21 mouse cellular contexts compared by ENCODE assay signal in genomic region chr14:121177907-121178306, GRCm38 (mm10).
DNase-seq lines count a peak whose midpoint lies in the region; ATAC-seq and TF ChIP-seq lines count a peak whose summit lies in the region.
"Had no signal": no experiment of that assay in that cellular context is flagged by ENCODE, and none has a peak within 500 bp of the region (broad histone marks: within the 10 kb centered on the region; RNA-seq: fewer than 3 reads in every experiment).

No protein-coding gene starts in this region.

- H3K9me3 ChIP-seq in kidney, embryonic 14.5 days (ENCODE audit: control insufficient read depth, low read length) = no peaks in the 10 kb centered on the region
- no peaks in the 10 kb centered on the region for H3K9me3 ChIP-seq in lung, postnatal 0 days (ENCODE audit: low read length)
- H3K9me3 ChIP-seq: embryonic facial prominence, embryonic 12.5 days; forebrain, embryonic 13.5 days; limb, embryonic 15.5 days had no signal

- no peak for ATAC-seq in kidney, embryonic 14.5 days (ENCODE audit: low FRiP score, low TSS enrichment)
- peak; percentile 35; the same call in 1 of the 2 replicates for ATAC-seq in lung, postnatal 0 days
- no peak for ATAC-seq in megakaryocyte-erythroid progenitor cell, adult 5-6 weeks (replicated peaks; ENCODE audit: low FRiP score, low TSS enrichment, poor library complexity, severe bottlenecking)
- ATAC-seq: forebrain, embryonic 13.5 days; midbrain, embryonic 16.5 days had no signal

- no peak overlapping the region for H3K9ac ChIP-seq in kidney, embryonic 14.5 days (ENCODE audit: low read depth, low read length)
- H3K9ac ChIP-seq in lung, postnatal 0 days (replicated peaks; ENCODE audit: low read depth) = no peak overlapping the region
- H3K9ac ChIP-seq: embryonic facial prominence, embryonic 12.5 days; forebrain, embryonic 13.5 days; limb, embryonic 15.5 days; liver, embryonic 14.5 days had no signal

- DNase-seq in kidney, adult 8-10 months = no peak
- no peak for DNase-seq in lung, postnatal 0 days (ENCODE audit: low spot score)
- no peak for DNase-seq in lung, adult 18-20 months
- peak; percentile 23 for DNase-seq in R1 (ENCODE audit: low read depth, low spot score)
- DNase-seq in ZHBTc4 (ENCODE audit: low read depth, low spot score) = peak; percentile 16
- no peak for DNase-seq in spleen, adult 12 weeks (ENCODE audit: low spot score)
- DNase-seq: adrenal gland, postnatal 14 days; cerebellum, adult 2 months; cerebellum, postnatal 25 days; gastrocnemius, adult 2 months; kidney, adult 9 months; lung, postnatal 14 days; right cerebral cortex, postnatal 14 days; thymus, postnatal 25 days had no signal

- TF ChIP-seq EP300 in lung, postnatal 0 days (IDR thresholded peaks at IDR 0.05) = no peak

- H3K4me3 ChIP-seq in kidney, embryonic 14.5 days (ENCODE audit: low read length) = no peak overlapping the region
- no peak overlapping the region for H3K4me3 ChIP-seq in lung, postnatal 0 days (ENCODE audit: low read depth, low read length)
- H3K4me3 ChIP-seq: embryonic facial prominence, embryonic 12.5 days; forebrain, embryonic 13.5 days; gastrocnemius, adult 2 months; limb, embryonic 15.5 days had no signal

- 64% methylated on average over 6 of the region's 6 CpGs for WGBS in kidney, embryonic 14.5 days
- 66% methylated on average over 6 of the region's 6 CpGs for WGBS in lung, postnatal 0 days

- H3K27ac ChIP-seq in kidney, embryonic 14.5 days (ENCODE audit: low read depth, low read length) = 0 out of 2 replicates have a peak overlapping the region, but pooled peaks have one; percentile 7
- H3K27ac ChIP-seq in lung, postnatal 0 days (ENCODE audit: low read length) = no peak overlapping the region
- H3K27ac ChIP-seq: embryonic facial prominence, embryonic 12.5 days; forebrain, embryonic 13.5 days; gastrocnemius, adult 2 months; limb, embryonic 15.5 days; liver, embryonic 14.5 days had no signal

- peaks cover 8% of the 10 kb centered on the region; the same call in 1 of the 2 replicates for H3K36me3 ChIP-seq in kidney, embryonic 14.5 days (ENCODE audit: control insufficient read depth, insufficient read depth, low read length)
- no peaks in the 10 kb centered on the region for H3K36me3 ChIP-seq in lung, postnatal 0 days (ENCODE audit: insufficient read depth, low read length)

- H3K4me2 ChIP-seq in kidney, embryonic 14.5 days (replicated peaks; ENCODE audit: low read depth, low read length) = no peak overlapping the region
- no peak overlapping the region for H3K4me2 ChIP-seq in lung, postnatal 0 days (replicated peaks; ENCODE audit: low read depth, low read length)
- H3K4me2 ChIP-seq: embryonic facial prominence, embryonic 12.5 days; forebrain, embryonic 13.5 days; limb, embryonic 15.5 days had no signal

- peaks cover 35% of the 10 kb centered on the region for H3K4me1 ChIP-seq in kidney, embryonic 14.5 days (ENCODE audit: control insufficient read depth, insufficient read depth, low read length)
- peaks cover 9% of the 10 kb centered on the region; the same call in 1 of the 2 replicates for H3K4me1 ChIP-seq in lung, postnatal 0 days (ENCODE audit: insufficient read depth, low read depth, low read length)

- H3K27me3 ChIP-seq in kidney, embryonic 14.5 days (ENCODE audit: control insufficient read depth, insufficient read depth, low read length) = no peaks in the 10 kb centered on the region
- H3K27me3 ChIP-seq in lung, postnatal 0 days (replicated peaks; ENCODE audit: insufficient read depth, low read length) = no peaks in the 10 kb centered on the region
- H3K27me3 ChIP-seq: embryonic facial prominence, embryonic 12.5 days; forebrain, embryonic 13.5 days; limb, embryonic 15.5 days had no signal

- no peak for TF ChIP-seq CTCF in lung, postnatal 0 days (IDR thresholded peaks at IDR 0.05)

Comparison
In these comparisons a context has a peak if more than half of its experiments do, and no peak if none do; other contexts are left out.
1. DNase-seq: peak in R1 (single experiment) and ZHBTc4 (single experiment); none in kidney, adult 8-10 months (0 of 2), lung, postnatal 0 days (single experiment), lung, adult 18-20 months (0 of 2) and spleen, adult 12 weeks (single experiment).